Mouse (Mus musculus) thymus, postnatal 10 days (tissue): ENCODE data around the gene Pdgfra.

Experiments used
- DNase-seq, 2 experiments: peaks; one replicate each; pipeline ENCODE4 v3.0.0; 2021; ENCODE audit warnings: low spot score in 2 of 2

Pdgfra gene

GRCm38 (mm10) chr5:75155741-75156553 lies 3.9 kb downstream of the Pdgfra start:
- peak; percentile 71 to 83 for DNase-seq

DNA sequence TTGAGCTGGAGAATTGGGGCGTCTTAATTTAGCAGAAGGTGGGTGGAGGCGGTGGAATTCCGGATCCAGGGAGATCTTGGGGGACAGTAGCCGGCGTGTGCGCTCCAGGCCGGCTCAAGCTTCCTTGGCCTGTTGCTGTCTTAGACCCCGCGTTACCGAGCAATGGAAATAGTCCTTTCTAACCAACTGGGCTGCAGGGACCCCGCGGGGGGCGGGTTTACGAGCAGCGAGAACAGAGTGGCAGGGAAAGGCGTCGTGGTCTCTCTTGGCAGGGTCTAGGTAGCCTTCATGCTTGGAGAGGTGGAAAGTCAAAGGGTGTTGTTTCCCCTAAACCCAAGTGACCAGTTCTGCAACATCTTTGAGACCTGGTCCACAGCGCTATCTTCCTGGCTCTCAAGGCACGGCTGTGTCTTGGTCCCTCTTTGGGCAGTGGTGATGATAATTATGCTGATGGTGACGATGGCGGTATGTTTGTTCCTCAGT lies 4.5 kb downstream of the Pdgfra start:
- peak in 1 of 2 experiments; percentile 25 for DNase-seq

- DNase-seq = peak; percentile 22 to 70
Measured at GRCm38 (mm10) chr5:75157038-75157437, 4.9 kb downstream of the Pdgfra start.

- DNase-seq = no peak
Measured at GRCm38 (mm10) chr5:75160530-75161170, 8.6 kb downstream of the Pdgfra start.

DNA sequence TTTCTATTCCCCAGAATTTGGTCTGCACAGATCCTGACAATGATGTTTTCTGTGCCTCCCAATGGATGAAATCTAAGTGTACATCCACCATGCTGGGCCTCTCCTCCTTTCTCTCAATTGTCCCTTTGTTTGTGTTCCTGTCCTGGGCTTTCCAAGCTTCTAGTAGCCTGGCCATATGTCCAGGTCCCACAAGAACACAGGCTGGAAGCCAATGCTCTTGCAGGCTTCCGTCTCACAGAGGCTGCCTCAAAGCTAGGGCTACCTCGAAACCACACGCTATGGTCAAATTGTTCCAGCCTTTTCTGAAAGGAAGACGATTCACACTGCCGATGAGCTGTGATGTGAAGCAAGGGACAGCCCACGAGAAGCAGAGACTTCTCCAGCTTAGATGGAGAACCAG lies 9.5 kb downstream of the Pdgfra start:
- no peak for DNase-seq

DNA sequence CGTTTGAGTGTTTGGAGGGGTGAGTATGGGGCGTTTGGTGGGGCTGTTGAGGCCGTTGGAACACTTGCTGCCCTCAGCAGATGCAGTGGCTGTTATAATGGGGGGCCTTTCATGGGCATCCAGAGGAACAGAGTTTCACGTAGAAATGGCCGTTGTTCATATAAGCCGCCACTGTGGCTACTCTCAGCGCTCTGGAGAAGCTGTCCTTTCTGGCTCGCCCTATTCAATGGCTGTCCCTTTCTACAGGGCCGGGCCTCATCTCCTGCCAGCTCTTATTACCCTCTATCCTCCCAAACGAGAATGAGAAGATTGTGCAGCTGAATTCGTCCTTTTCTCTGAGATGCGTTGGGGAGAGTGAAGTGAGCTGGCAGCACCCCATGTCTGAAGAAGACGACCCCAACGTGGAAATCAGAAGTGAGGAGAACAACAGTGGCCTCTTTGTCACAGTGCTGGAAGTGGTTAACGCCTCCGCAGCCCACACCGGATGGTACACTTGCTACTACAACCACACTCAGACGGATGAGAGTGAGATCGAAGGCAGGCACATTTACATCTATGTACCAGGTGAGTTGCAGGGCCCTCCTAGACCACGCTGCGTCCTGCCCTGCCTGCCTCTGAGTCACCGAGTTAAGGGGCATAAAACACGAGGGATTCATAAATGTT lies 11.3 kb downstream of the Pdgfra start:
- no peak for DNase-seq

- DNase-seq = no peak
Measured at GRCm38 (mm10) chr5:75164688-75165087, 12.6 kb downstream of the Pdgfra start.

GRCm38 (mm10) chr5:75169837-75170236 lies 17.7 kb downstream of the Pdgfra start:
- DNase-seq = no peak

GRCm38 (mm10) chr5:75171859-75172258 lies 19.8 kb downstream of the Pdgfra start:
- DNase-seq = no peak

DNA sequence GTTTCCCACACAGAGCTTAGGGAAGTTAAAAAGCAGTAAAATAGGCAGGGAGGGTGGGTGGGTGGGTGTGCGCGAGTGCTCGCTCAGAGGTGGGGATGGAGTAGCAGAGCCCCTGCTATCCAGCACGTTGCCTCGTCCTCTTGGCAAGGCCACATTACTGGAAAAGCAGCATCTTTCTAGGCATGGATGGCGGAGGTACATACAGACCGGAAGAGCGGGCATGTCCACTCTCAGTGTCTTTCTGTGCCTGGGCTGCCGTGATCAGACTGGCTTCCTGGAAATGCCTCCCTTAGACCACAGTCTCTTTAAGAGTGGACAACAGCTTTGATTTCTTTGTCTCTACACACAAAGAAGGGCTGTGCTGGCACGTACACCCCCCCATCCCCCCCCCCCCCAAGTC lies 27.2 kb downstream of the Pdgfra start:
- DNase-seq = no peak

DNA sequence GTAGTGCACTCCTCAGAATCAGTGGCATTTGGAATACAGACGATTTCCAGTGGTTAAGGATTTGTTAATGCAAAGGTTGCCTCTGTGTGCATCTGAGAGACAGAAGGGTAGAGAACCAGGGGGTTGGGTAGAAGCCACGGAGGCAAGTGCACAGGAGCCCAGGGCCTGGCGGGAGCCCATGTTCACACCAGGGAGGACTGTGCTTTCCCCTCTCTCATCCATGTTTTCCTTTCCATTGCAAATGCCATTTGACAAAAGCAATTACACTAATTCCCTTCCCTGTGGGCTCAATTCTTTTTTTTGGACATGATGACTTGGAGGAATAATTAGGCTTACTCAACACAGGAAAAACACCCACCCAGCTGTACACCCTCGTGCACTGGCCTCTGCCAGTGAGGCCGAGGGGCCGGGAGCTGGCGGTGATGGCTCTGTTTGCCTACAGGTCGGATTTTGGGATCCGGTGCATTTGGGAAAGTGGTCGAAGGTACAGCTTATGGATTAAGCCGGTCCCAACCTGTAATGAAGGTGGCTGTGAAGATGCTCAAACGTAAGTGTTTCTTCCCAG lies 27.7 kb downstream of the Pdgfra start:
- no peak for DNase-seq

- no peak for DNase-seq
Measured at GRCm38 (mm10) chr5:75183653-75184052, 31.6 kb downstream of the Pdgfra start.

GRCm38 (mm10) chr5:75184112-75184511 lies 32.0 kb downstream of the Pdgfra start:
- DNase-seq = no peak

- DNase-seq = no peak
Measured at GRCm38 (mm10) chr5:75184693-75185235, 32.7 kb downstream of the Pdgfra start.

GRCm38 (mm10) chr5:75185584-75185983 lies 33.5 kb downstream of the Pdgfra start:
- DNase-seq = no peak

- DNase-seq = no peak
Measured at GRCm38 (mm10) chr5:75189319-75189987, 37.4 kb downstream of the Pdgfra start.

- DNase-seq = no peak
Measured at GRCm38 (mm10) chr5:75193107-75193506, 41.0 kb downstream of the Pdgfra start.

GRCm38 (mm10) chr5:75198413-75198812 lies 46.3 kb downstream of the Pdgfra start:
- no peak for DNase-seq

GRCm38 (mm10) chr5:75199698-75200365 lies 47.7 kb downstream of the Pdgfra start:
- DNase-seq = no peak

DNA sequence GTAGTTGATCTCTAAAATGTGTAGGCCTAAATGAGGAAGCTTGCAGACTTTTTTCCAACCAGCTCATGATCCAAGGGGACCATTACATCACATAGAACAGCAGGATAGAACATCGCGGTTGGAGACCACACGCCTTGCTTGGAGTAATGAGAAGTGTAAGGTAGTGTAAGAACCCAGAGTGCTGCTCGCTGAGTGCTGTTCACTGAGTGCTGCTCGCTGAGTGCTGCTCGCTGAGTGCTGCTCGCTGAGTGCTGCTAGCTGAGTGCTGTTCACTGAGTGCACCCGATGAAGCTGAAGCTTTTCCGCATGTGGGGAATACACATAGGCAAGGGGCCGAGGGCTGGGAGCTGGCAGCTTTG lies 48.3 kb downstream of the Pdgfra start:
- no peak for DNase-seq

GRCm38 (mm10) chr5:75207905-75208304 lies 55.8 kb downstream of the Pdgfra start:
- DNase-seq = no peak
